Mouse (Mus musculus) heart, embryonic 11.5 days (tissue): ENCODE data around the gene Pdia3. TPM values are rescaled to one million over a fixed set of nuclear protein-coding genes. Genes with fewer than 3 reads are reported as not detected.
A peak's percentile ranks its signal among the peaks of the same experiment; 100 is the strongest.

Experiments
- ATAC-seq: fragments of 200-750 bp; cut with Nextera tagmentation; replicated peaks from 2 replicates; pipeline ENCODE4 v1.8.0; 2017; ENCODE audit warnings: moderate library complexity; ENCODE audit not compliant: insufficient number of reproducible peaks, low FRiP score, low TSS enrichment
- H3K27ac ChIP-seq: fragments of 300-500 bp; sonication (generic); 2 replicates; pipeline ENCODE4 v1.5.1; 2014; ENCODE audit warnings: mild to moderate bottlenecking, low read depth, low read length
- H3K27me3 ChIP-seq: fragments of 300-500 bp; sonication (generic); 2 replicates; pipeline ENCODE4 v1.6.1; 2014; ENCODE audit warnings: mild to moderate bottlenecking, low read length, mixed read lengths; ENCODE audit not compliant: control insufficient read depth, insufficient read depth
- H3K36me3 ChIP-seq: fragments of 300-500 bp; sonication (generic); 2 replicates; pipeline ENCODE4 v1.6.1; 2014; ENCODE audit warnings: mild to moderate bottlenecking, low read length, moderate library complexity, mixed read lengths; ENCODE audit not compliant: control insufficient read depth, insufficient read depth
- H3K4me1 ChIP-seq: fragments of 300-500 bp; sonication (generic); 2 replicates; pipeline ENCODE4 v1.6.1; 2014; ENCODE audit warnings: low read length; ENCODE audit not compliant: control insufficient read depth, insufficient read depth
- H3K4me2 ChIP-seq: fragments of 300-500 bp; sonication (generic); 2 replicates; pipeline ENCODE4 v1.6.1; 2014; ENCODE audit warnings: mild to moderate bottlenecking, moderate library complexity
- H3K4me3 ChIP-seq: fragments of 300-500 bp; sonication (generic); 2 replicates; pipeline ENCODE4 v1.5.1; 2014; ENCODE audit warnings: low read depth, low read length
- H3K9ac ChIP-seq: fragments of 300-500 bp; sonication (generic); 2 replicates; pipeline ENCODE4 v1.6.1; 2014; ENCODE audit warnings: mild to moderate bottlenecking, low read depth, low read length, moderate library complexity
- H3K9me3 ChIP-seq: fragments of 300-500 bp; sonication (generic); replicated peaks from 2 replicates; pipeline ENCODE4 v1.6.1; 2016; ENCODE audit warnings: low read length; ENCODE audit not compliant: control insufficient read depth
- WGBS: fragments of 180-500 bp; shearing (Covaris S2); extraction: QIAGEN DNeasy Blood & Tissue Kit; methylation state at CpG from one replicate; pipeline ENCODE4 v1.1.7; 2014; ENCODE audit not compliant: insufficient replicate concordance; 5-methylcytosine and 5-hydroxymethylcytosine counted together
- polyA plus RNA-seq: library from polyadenylated mRNA; unstranded; fragments of >200 nt; fragmentation: Nextera tagmentation; extraction: Ambion mirVana; gene quantifications from 2 replicates; pipeline ENCODE4 v1.2.1, GENCODE M21; 2014

The Pdia3 gene
- polyA plus RNA-seq, 1 experiment from 2014 or later: 489 TPM

DNA sequence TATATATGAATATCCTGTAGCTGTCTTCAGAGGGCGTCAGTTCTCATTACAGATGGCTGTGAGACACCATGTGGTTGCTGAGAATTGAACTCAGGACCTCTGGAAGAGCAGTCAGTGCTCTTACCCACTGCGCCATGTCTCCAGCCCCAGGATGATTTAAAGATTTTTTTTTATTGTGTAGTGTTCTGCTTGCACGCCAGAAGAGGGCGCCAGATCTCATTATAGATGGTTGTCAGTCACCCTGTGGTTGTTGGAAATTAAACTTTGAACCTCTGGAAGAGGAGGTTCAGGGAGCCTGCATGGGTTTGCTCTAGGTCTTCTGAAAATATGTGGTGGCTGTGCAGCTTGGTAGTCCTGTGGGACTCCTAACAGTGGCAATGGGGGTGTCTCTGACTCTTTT, 5.4 kb upstream of the Pdia3 start:
- H3K9me3 ChIP-seq: no peaks in the 10 kb centered on the region
- H3K4me1 ChIP-seq: no peaks in the 10 kb centered on the region
- no peak overlapping the region for H3K27ac ChIP-seq
- no peaks in the 10 kb centered on the region for H3K36me3 ChIP-seq
- ATAC-seq: no peak
- no peak overlapping the region for H3K4me3 ChIP-seq
- WGBS: 39% methylated on average over 4 of the region's 4 CpGs
- no peaks in the 10 kb centered on the region for H3K27me3 ChIP-seq
- no peak overlapping the region for H3K9ac ChIP-seq
- no peak overlapping the region for H3K4me2 ChIP-seq

DNA sequence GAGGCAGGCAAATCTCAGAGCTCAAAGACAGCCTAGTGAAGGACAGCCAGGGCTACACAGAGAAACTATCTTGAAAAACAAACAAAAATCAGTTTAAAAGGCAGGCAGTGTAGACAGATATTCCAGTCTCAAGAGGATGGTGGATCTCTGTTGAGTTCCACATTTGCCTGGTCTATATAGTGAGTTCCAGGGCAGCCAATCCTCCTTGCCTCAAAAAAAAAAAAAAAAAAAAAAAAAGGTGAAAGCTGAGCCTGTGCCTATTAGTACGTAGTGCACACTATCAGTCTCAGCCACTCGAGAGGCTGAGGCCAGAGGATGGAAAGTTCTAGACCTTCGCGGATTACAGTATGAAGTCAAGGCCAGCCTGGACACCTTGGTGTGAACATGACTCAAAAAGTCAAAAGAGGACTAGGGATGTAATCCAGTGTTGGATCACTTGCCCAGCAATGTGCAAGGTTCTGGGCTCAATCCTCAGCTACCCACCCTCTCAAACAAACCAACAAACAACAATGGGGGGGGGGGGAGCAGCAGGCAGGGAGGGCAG, 660 bp upstream of the Pdia3 start:
- 0 out of 2 replicates have a peak, but pooled peaks have one; percentile 1 for ATAC-seq

DNA sequence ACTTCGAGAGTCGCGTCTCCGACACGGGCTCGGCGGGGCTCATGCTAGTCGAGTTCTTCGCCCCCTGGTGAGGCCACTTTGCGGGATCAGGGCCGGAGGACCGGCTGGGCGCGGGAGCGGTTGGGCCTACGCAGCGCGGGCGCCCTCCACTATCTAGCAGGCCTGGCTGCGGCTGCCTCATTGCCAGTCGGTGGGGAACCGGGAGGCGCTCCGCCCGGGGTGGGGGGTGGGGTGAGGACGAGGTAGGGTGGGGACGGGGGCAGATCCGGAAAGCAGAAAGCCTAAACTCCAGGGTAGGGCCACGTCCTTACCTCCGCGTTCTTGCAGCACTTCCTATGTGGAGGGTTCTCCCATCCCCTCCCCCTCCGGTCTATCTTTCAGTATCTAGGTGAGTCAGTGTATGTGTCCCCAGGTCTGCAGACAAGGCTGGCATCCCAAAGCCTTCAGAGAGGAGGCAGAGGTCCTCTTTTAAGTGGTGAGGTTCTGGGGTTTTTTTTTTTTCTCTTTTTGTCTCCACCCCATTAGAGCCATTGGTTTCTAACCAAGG, 637 bp downstream of the Pdia3 start:
- Histone ChIP-seq H3K4me3 (peak overlapping the region; percentile 97), H3K4me1 (peaks cover 16% of the 10 kb centered on the region), H3K9ac (peak overlapping the region; percentile 99), H3K27me3 (no peaks in the 10 kb centered on the region), H3K9me3 (no peaks in the 10 kb centered on the region), H3K4me2 (peak overlapping the region; percentile 79), H3K36me3 (peaks cover 7% of the 10 kb centered on the region), H3K27ac (peak overlapping the region; percentile 99)
- WGBS: under 1% methylated on average over 32 of the region's 32 CpGs
- ATAC-seq: peak; percentile 62

More for the DNA sequence above, 660 bp upstream of the Pdia3 start:
- Histone ChIP-seq H3K4me1 (peaks cover 16% of the 10 kb centered on the region), H3K36me3 (no peaks in the 10 kb centered on the region), H3K27me3 (no peaks in the 10 kb centered on the region), H3K4me2 (peak overlapping the region; percentile 79), H3K9me3 (no peaks in the 10 kb centered on the region), H3K9ac (peak overlapping the region; percentile 84), H3K4me3 (peak overlapping the region; percentile 97), H3K27ac (peak overlapping the region; percentile 99)
- WGBS: 9% methylated on average over 4 of the region's 4 CpGs

GRCm38 (mm10) chr2:121415103-121415502, 1.5 kb downstream of the Pdia3 start:
- no peak for ATAC-seq
- Histone ChIP-seq H3K4me2 (peak overlapping the region; percentile 79), H3K27me3 (no peaks in the 10 kb centered on the region), H3K4me1 (peaks cover 16% of the 10 kb centered on the region), H3K9me3 (no peaks in the 10 kb centered on the region), H3K27ac (no peak overlapping the region), H3K4me3 (peak overlapping the region; percentile 97), H3K36me3 (peaks cover 7% of the 10 kb centered on the region), H3K9ac (peak overlapping the region; percentile 69)
- WGBS: 53% methylated on average over 3 of the region's 3 CpGs

DNA sequence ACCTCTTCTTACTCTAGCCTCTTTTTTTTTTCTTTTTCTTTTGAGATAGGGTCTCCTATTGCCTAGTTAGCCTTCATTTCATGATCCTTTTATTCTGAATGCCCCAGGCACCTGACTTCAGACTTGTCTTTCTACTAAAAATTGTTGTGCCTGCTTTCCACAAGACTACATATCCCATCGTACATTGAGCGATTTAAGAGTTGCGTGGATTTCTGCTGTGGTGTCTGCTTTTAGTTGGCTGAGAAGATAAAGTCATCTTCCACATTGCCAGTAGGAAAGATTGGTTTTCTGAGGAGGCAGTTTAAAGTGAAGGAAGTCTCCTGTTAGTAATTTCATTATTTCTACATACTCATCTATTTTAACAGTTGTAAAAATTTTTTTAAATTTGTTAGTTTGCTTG, 2.0 kb downstream of the Pdia3 start:
- 73% methylated on average over 3 of the region's 3 CpGs for WGBS
- Histone ChIP-seq H3K36me3 (peaks cover 7% of the 10 kb centered on the region), H3K4me1 (peaks cover 16% of the 10 kb centered on the region), H3K27me3 (no peaks in the 10 kb centered on the region), H3K4me2 (peak overlapping the region; percentile 79), H3K4me3 (peak overlapping the region; percentile 97), H3K9ac (0 out of 2 replicates have a peak overlapping the region, but pooled peaks have one; percentile 29), H3K27ac (no peak overlapping the region), H3K9me3 (no peaks in the 10 kb centered on the region)
- no peak for ATAC-seq

DNA sequence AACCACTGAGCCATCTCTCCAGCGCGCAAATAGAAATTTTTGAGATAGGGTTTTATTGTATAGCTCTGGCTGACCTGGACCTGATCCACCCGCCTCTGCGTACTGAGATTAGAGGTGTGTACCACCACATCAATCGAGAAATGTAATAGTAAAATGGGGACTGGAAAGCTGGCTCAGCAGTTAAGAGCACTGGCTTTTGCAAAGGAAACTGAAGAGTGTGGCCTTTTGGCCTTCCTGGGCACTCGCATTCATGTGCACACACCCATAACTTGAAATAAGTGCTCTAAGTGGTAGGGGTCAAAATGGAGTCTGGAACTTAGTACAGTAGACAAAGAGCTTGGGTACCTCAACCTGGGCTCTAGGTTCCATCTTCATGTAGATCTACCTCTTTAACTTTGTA, 2.8 kb downstream of the Pdia3 start:
- Histone ChIP-seq H3K4me2 (peak overlapping the region; percentile 79), H3K27me3 (no peaks in the 10 kb centered on the region), H3K9ac (no peak overlapping the region), H3K9me3 (no peaks in the 10 kb centered on the region), H3K36me3 (peaks cover 7% of the 10 kb centered on the region), H3K27ac (no peak overlapping the region), H3K4me3 (no peak overlapping the region), H3K4me1 (peaks cover 16% of the 10 kb centered on the region)
- 85% methylated on average over 6 of the region's 6 CpGs for WGBS
- ATAC-seq: no peak

DNA sequence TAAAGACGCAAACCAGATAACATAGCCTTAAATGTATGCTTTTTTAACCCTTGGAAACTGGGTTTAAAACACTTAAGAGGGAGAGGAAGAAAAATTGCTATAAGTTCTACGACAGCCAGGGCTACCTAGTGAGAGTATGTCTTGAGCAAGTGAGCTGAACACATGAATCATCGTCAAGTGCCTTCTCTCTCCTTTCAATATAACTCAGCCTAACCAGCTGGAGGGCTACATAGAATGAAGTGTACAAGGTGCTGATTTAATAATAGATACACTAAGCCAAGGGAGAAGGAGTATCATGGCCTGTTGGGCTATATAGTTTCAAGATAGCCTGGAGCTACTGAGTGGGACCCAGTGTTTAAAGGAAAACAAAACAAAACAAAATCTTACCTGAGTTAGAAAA, 4.9 kb downstream of the Pdia3 start:
- no peak overlapping the region for H3K9ac ChIP-seq

GRCm38 (mm10) chr2:121423166-121423565, 9.6 kb downstream of the Pdia3 start:
- H3K4me1 ChIP-seq: no peaks in the 10 kb centered on the region
- H3K9me3 ChIP-seq: no peaks in the 10 kb centered on the region
- peaks cover 35% of the 10 kb centered on the region for H3K36me3 ChIP-seq
- WGBS: 93% methylated on average over 2 of the region's 2 CpGs
- H3K4me3 ChIP-seq: no peak overlapping the region
- no peak for ATAC-seq
- H3K27ac ChIP-seq: no peak overlapping the region
- H3K27me3 ChIP-seq: no peaks in the 10 kb centered on the region
- H3K9ac ChIP-seq: no peak overlapping the region
- H3K4me2 ChIP-seq: no peak overlapping the region

More for the DNA sequence above, 4.9 kb downstream of the Pdia3 start:
- no peak overlapping the region for H3K4me3 ChIP-seq
- no peaks in the 10 kb centered on the region for H3K9me3 ChIP-seq
- peaks cover 18% of the 10 kb centered on the region for H3K36me3 ChIP-seq
- no peak overlapping the region for H3K4me2 ChIP-seq
- ATAC-seq: no peak
- peaks cover 16% of the 10 kb centered on the region for H3K4me1 ChIP-seq
- 85% methylated on average over 3 of the region's 3 CpGs for WGBS
- no peak overlapping the region for H3K27ac ChIP-seq
- H3K27me3 ChIP-seq: no peaks in the 10 kb centered on the region

- H3K4me3 ChIP-seq: no peak overlapping the region
- no peak overlapping the region for H3K4me2 ChIP-seq
- no peak for ATAC-seq
- no peaks in the 10 kb centered on the region for H3K27me3 ChIP-seq
- no peak overlapping the region for H3K9ac ChIP-seq
- H3K4me1 ChIP-seq: no peaks in the 10 kb centered on the region
- H3K9me3 ChIP-seq: no peaks in the 10 kb centered on the region
- peaks cover 42% of the 10 kb centered on the region for H3K36me3 ChIP-seq
- no peak overlapping the region for H3K27ac ChIP-seq
- WGBS: 85% methylated on average over 2 of the region's 2 CpGs
Observed at GRCm38 (mm10) chr2:121425890-121426289, 12.3 kb downstream of the Pdia3 start.
